Mouse (Mus musculus) ZHBTc4 (cell line): ENCODE data around the gene Ift43.

Source experiments
- DNase-seq: peaks from one replicate; pipeline ENCODE4 v3.0.0-alpha.2; 2011; ENCODE audit warnings: low read depth, low spot score

Gene Ift43

GRCm38 (mm10) chr12:86082481-86083012 is at the start of gene Ift43:
Gene Ift43, plus strand, starts transcription at chr12:86082541.
- peak; percentile 82 for DNase-seq

DNA sequence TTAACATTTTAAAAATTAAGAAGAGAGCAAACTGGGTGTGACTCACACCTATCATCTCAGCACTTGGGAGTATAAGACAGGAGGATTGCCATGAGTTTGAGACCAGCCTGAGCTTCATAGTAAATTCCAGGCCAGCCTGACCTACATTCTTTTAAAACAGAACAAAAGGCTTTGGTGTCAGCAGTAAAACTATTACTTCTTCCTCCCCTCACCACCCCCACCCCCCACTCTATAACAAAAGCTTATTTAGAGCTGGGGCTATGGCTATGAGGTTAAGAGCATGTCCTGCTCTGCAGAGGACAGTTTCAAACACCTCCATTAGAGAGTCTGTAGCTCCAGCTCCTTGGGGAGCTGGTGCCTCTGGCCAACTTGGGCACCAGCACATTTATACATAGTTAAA is 46.8 kb upstream of the Ift43 start:
- DNase-seq = no peak

- DNase-seq = no peak
These were observed 45.8 kb upstream of the Ift43 start for GRCm38 (mm10) chr12:86036368-86037166.

DNA sequence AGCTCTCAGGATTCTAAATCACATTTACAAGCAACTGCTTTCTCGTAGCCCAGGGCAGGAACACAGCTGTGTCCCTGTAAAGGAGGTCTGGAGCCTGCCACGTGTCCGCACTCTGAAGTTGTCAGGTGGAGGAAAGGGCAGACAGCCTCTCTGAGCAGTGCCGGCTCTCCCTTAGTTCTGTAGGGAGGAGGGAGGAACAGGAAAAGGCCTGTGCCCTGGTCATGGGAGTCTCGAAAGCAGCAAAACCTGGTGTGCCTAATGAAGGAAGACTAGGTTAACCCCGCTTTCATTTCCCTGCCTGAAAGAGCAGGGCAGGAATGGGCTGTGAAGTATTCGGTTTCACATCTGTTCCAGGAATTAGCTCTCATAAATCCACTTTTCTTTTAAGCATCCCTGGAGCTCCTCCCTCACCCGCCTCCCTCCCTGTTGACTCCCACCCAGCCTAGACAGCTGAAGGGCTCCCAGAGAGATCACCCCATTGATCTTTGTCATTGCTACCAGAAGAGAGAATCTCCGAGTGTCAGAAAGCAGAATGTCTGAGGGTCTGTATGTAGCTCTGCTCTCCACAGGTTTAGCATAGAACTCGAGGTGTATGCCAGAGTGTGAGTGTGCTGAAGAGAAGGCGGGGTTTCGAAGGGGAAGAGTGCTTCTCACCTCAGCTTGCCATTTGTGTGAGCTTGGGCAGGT is 45.0 kb upstream of the Ift43 start:
- DNase-seq = peak; percentile 15

DNA sequence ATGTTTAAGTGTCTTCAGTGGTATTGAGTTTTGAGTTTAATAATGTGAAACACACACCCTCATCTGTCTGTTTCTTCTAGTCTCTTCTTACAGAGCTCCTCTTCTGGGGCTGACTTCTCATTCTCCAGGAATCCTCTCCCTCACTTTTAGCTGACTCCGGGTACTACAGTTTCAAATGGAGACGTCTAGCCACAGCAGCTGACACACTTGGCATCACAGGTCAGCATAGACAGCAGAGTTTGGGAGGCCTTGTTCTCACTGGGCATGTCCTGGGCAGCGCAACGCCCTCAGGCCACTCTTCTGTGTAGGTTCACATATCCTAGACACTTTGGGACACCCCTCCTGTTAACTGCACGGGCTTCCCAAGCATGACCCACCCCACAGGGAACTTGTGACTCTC is 43.3 kb upstream of the Ift43 start:
- no peak for DNase-seq

- no peak for DNase-seq
These were observed 42.6 kb upstream of the Ift43 start for GRCm38 (mm10) chr12:86039751-86040150.

DNA sequence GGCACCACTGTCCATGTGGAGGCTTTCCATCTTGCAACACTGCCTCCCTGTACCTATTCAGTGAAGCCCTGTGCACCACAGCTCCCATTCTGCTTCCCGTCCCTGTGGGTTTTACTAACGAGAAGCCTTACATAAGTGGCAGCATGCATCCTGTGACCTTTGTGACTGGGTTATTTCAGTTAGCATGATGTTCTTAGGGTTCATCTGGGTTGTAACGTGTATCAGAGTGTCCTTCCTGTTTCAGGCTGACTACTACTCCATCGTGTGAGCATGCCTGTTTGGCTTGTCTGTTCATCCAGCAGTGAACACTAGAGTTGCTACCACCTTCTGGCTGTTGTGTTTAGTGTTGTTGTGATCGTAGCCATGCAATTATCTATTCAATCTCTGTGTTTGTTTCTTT is 36.2 kb upstream of the Ift43 start:
- no peak for DNase-seq

DNA sequence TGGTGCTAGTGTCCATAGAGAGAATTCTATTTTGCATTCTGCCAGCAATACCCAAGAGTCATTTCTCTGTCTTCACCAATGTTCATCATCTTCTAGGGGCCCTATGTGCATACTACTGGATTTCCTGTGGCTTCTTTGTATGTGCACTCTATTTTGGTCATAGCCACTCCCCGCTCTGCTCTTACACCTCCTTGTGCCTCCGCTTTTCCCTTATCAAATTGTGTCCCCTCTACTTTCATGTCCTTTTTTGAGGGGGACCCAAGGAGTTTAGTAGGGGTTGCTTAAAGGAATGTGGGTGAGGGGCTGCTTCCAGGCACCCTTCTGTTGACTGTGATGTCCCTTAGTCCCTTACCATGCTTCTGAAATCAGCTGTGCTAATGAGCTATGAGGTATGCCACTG is 35.6 kb upstream of the Ift43 start:
- DNase-seq = no peak

DNA sequence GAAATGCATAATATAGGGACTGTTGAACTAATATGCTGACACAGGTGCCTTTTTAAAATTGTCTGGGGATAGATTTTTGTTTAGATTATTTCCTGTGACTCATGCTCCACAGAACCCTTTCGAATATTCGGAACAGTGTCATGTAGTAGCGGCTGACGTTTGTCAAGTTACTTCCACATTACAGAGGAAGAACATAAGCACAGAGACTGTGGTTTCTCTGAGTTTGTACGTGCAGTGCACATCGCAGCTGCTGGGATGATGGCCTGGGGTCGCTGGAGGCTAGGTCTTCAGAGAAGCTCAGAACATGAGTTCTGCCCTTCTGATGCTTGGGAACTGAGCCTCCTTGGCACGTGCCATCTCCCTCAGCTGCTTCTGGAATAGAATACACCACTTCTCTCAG is 35.0 kb upstream of the Ift43 start:
- DNase-seq = no peak

GRCm38 (mm10) chr12:86049813-86050212 is 32.5 kb upstream of the Ift43 start:
- DNase-seq = no peak

- DNase-seq = no peak
These were observed 30.9 kb upstream of the Ift43 start for GRCm38 (mm10) chr12:86051477-86051876.

DNA sequence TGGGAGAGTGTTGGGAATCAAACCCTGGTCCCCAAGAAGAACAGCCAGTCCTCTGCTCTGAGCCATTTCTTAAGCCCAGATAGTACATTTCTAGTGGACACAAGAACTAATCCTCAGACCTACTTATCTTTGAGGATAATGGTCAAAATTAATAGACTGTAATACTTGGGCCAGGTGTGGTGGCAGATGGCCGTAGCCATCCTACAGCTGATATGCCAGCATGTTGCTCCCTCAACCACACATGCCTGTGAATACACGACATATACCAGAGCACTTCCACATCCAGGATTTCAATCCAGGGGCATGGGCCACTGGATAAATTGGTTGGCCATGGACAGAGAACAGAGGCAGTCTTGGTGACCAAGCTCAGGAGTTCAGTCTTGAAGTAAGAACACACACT is 27.0 kb upstream of the Ift43 start:
- DNase-seq = no peak

DNA sequence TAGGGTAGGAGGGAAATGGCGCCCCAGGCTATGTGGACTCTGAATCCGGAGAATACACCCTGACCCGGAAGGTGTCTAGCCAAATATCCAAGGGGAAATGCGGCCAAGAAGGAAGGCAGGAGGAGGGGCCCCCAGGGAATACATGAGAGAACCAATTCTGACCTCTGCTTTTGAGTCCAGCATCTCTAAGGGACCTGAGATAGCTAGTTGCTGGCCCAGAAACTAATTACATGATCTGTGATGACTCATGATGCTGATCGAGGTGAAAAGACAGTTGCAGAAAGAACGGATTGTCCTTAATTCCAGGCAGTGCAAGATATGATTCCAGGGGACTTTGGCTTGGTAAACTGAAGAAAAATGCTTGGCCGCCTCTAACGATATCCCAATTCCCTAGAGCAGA is 25.4 kb upstream of the Ift43 start:
- DNase-seq = no peak

GRCm38 (mm10) chr12:86057516-86057915 is 24.8 kb upstream of the Ift43 start:
- DNase-seq = no peak

- no peak for DNase-seq
These were observed 23.0 kb upstream of the Ift43 start for GRCm38 (mm10) chr12:86059341-86059740.

DNA sequence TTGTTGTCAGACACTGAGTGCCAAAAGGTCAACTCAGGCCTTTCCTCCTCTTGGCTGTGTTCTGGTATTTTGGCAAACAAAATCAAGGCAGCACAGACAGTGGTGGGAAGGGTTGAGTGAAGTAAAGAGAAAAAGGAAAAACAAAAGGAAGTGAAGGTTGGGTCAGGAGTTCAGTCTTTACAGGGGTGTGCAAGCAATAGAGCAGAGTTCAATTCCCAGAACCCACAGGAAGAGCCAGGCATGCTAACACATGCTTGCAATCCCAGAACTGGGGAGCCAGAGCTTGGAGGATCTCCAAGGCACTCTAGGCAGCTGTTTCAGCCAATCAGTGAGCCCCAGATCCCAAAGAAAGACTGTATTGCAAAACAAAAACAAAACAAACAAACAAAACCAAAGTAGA is 17.5 kb upstream of the Ift43 start:
- no peak for DNase-seq

DNA sequence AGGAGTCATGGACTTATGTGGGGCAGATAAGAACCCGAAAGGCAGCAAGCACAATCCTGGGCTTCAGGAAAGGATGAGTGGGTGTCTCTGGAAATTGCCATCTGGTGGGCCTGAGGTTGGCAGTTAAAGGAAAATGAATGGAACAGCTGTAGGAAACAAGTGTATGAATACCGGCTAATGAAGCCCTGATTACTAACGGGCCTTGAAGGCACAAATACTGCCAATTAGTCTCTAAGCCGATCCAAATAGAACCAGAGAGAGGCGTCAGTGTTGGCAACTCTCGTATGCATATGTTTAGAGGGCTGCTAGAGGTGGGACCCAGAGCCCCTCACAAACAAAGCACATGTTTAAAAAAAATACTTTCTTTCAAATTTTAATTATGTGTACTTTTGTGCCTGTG is 10.9 kb upstream of the Ift43 start:
- no peak for DNase-seq

DNA sequence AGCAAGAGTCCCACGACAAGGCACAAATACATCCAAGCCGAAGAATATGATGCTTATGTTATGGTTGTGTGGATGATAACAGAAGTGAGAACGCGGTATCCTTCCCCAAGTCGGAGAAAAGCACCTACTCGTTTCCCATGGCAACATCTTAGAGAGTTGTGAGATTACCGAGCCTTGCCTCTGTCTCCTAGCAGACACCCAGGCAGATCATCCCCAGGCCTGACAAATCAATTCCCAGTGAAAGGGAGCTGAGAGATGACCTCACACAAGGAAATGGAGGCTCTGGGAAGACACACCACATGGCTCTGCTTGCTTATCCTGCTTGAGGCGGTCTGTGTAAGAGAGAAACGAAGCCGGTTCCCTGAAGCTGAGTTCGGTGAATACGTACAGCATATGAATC is 7.7 kb upstream of the Ift43 start:
- DNase-seq = peak; percentile 23

DNA sequence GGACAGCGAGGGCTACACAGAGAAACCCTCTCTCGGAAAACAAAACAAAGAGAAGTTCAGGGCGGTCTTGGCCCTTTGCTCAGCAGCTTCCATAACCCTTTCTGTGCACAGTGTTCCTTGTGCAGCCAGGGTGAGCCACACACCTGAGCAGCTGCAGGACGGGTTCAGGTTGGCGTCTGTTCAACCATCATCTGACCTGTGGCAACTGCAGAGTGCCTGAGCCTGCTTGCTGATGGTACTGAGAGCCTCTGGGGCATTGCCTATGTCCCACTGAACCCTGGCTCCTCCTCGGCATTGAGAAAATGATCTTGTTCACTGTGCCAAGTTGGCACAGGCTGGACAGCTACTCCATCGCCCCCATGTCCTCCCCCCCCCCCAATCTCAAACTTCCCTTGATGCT is 7.0 kb upstream of the Ift43 start:
- no peak for DNase-seq

- no peak for DNase-seq
These were observed 5.9 kb upstream of the Ift43 start for GRCm38 (mm10) chr12:86076321-86076901.

DNA sequence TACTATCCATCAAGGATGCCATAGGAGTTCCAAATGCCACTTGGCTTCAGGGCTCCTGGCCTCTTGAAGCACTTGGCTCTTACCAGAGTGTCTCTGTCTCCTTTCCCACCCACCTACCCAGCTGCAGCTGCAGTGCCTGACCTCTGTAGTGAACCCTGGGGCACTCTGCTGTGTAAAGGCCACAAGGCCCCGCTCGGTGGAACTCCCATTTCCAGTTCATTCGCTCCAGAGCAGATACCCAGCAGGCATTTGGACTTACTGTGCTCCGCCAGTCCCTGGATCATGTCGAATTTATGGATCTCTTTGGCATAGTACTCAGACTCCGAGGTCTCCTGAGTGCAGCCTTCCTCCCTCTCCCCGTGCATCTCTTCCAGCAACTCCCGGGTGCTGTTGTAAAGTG is 5.0 kb upstream of the Ift43 start:
- DNase-seq = no peak

GRCm38 (mm10) chr12:86077736-86078135 is 4.6 kb upstream of the Ift43 start:
- DNase-seq = no peak

DNA sequence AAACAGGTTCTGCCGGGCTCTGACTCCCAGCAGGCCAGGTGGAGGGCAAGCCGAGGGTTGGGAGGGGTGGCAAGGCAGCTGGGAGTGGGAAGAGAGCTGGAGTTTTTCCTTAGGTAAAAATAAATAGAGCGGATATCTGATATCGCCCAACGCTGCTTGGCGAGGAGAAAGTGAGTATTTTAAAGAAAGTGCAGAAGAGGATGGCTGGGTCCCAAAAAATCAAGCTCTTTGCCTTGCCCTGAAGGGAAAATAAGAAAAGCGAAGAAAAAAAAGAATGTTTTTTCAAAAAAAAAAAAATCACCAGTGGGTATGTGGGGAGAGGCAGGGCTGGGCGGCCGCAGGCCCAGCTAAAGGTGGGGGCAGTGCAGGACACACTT is 4.2 kb upstream of the Ift43 start:
- DNase-seq = no peak
